Mouse (Mus musculus) kidney, embryonic 14.5 days (tissue): Measurements from ENCODE around the gene Fam71e2. TPM values are rescaled to one million over a fixed set of nuclear protein-coding genes. Genes with fewer than 3 reads are reported as not detected.
A peak's percentile ranks its signal among the peaks of the same experiment; 100 is the strongest.

Experiments
- ATAC-seq: fragments of 200-750 bp; cut with Nextera tagmentation; 2 replicates; pipeline ENCODE4 v1.8.0; 2017; ENCODE audit warnings: moderate number of reproducible peaks, mild to moderate bottlenecking, moderate TSS enrichment, moderate library complexity; ENCODE audit not compliant: low FRiP score, low TSS enrichment
- H3K27ac ChIP-seq: fragments of 300-500 bp; sonication (generic); 2 replicates; pipeline ENCODE4 v1.5.1; 2014; ENCODE audit warnings: low read depth, mild to moderate bottlenecking, low read length, moderate library complexity, mixed read lengths
- H3K27me3 ChIP-seq: fragments of 300-500 bp; sonication (generic); 2 replicates; pipeline ENCODE4 v1.6.1; 2014; ENCODE audit warnings: mild to moderate bottlenecking, low read length; ENCODE audit not compliant: control insufficient read depth, insufficient read depth
- H3K36me3 ChIP-seq: fragments of 300-500 bp; sonication (generic); 2 replicates; pipeline ENCODE4 v1.6.1; 2014; ENCODE audit warnings: low read length, mixed read lengths; ENCODE audit not compliant: control insufficient read depth, insufficient read depth
- H3K4me1 ChIP-seq: fragments of 300-500 bp; sonication (generic); 2 replicates; pipeline ENCODE4 v1.6.1; 2014; ENCODE audit warnings: low read length, mixed read lengths; ENCODE audit not compliant: control insufficient read depth, insufficient read depth
- H3K4me2 ChIP-seq: fragments of 300-500 bp; sonication (generic); replicated peaks from 2 replicates; pipeline ENCODE4 v1.6.1; 2014; ENCODE audit warnings: low read depth, mild to moderate bottlenecking, low read length
- H3K4me3 ChIP-seq: fragments of 300-500 bp; sonication (generic); 2 replicates; pipeline ENCODE4 v1.5.1; 2014; ENCODE audit warnings: mild to moderate bottlenecking, low read length
- H3K9ac ChIP-seq: fragments of 300-500 bp; sonication (generic); 2 replicates; pipeline ENCODE4 v1.6.1; 2014; ENCODE audit warnings: low read depth, mild to moderate bottlenecking, low read length, moderate library complexity
- H3K9me3 ChIP-seq: fragments of 300-500 bp; sonication (generic); 2 replicates; pipeline ENCODE4 v1.6.1; 2016; ENCODE audit warnings: low read length; ENCODE audit not compliant: control insufficient read depth
- WGBS: fragments of 180-500 bp; shearing (Covaris S2); extraction: QIAGEN DNeasy Blood & Tissue Kit; methylation state at CpG from one replicate; pipeline ENCODE4 v1.1.7; 2014; 5-methylcytosine and 5-hydroxymethylcytosine counted together
- polyA plus RNA-seq: library from polyadenylated mRNA; unstranded; fragments of >200 nt; fragmentation: Nextera tagmentation; extraction: Ambion mirVana; gene quantifications from 2 replicates; pipeline ENCODE4 v1.2.1, GENCODE M21; 2014

Gene Fam71e2
- polyA plus RNA-seq, 1 experiment from 2014 or later = not detected

DNA sequence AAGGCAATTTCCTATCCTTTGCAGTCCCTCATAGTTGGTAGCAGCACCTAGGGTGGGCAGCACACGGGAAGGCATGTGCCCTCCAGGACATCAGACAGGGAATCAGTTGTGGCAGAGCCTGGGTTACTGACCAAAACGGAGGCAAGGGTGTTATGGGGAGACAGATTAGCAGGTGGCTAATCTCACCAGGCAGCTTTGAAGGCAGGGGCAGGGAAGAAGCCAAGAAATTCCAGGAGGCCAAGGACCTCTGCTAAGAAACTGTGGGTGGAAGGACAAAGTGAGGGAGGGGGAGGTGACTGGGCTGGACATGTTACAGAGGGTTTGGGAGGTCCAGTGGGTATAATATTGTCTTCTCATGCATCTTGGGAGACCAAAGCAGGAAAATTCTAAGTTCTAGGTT lies 27.7 kb downstream of the Fam71e2 start:
- WGBS = 55% methylated on average over 2 of the region's 2 CpGs
- peaks cover 29% of the 10 kb centered on the region for H3K36me3 ChIP-seq
- no peak overlapping the region for H3K4me3 ChIP-seq
- H3K4me1 ChIP-seq = peaks cover 26% of the 10 kb centered on the region
- H3K9ac ChIP-seq = no peak overlapping the region
- no peak overlapping the region for H3K4me2 ChIP-seq
- no peaks in the 10 kb centered on the region for H3K27me3 ChIP-seq
- no peak overlapping the region for H3K27ac ChIP-seq
- ATAC-seq = no peak
- no peaks in the 10 kb centered on the region for H3K9me3 ChIP-seq

DNA sequence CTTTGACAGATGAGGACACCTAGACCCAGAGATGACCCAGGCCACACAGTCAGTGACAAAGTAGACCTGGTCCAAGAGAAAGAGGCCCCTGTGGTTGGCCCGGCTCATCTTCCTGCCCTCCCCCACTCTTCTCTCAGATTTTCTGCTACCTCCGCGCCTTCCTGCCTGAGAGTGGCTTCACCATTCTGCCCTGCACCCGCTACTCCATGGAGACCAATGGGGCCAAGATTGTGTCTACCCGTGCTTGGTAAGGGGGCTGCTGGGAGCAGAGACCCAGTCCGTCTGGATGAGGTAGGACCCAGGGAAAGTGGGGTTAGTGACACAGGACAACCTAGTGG lies 28.7 kb downstream of the Fam71e2 start:
- H3K9me3 ChIP-seq = no peaks in the 10 kb centered on the region
- H3K4me3 ChIP-seq = no peak overlapping the region
- peaks cover 26% of the 10 kb centered on the region for H3K4me1 ChIP-seq
- H3K4me2 ChIP-seq = 0 out of 2 replicates have a peak overlapping the region, but pooled peaks have one; percentile 4
- H3K9ac ChIP-seq = peak overlapping the region; percentile 25; the same call in 1 of the 2 replicates
- no peaks in the 10 kb centered on the region for H3K27me3 ChIP-seq
- H3K36me3 ChIP-seq = peaks cover 29% of the 10 kb centered on the region
- WGBS = 89% methylated on average over 6 of the region's 6 CpGs
- ATAC-seq = no peak
- H3K27ac ChIP-seq = no peak overlapping the region

DNA sequence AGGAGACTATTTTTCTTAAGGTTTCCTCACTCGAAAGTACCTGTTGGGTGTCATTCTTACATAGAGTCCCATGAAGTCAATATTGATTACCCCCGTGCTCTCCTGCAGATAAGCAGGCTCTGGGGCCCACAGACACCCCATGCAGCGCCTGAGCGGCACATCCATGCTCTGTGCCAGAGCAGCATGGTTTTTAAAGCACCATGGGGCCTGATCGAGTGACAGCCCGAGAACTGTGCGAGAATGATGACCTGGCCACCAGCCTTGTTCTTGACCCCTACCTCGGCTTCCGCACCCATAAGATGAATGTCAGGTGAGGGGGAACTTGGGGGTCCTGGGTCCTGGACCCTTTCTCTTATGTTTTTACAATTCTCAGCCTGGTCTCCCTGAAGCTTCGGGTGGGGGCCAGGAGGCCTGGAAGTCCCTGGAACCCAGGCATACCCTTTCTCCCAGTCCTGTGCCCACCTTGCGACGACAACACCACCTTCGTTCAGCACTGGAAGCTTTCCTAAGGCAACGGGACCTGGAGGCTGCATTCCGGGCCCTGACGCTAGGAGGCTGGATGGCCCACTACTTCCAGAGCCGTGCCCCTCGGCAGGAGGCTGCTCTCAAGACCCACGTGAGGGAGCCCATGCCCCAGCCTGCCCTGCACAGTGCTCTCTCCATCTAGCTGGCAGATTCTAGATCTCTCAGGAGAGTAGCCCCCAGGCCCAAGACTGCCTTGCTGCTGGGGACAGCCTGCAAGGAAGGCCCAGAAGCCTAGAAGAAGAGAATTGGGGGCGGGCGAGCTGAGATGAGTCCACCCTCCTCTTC lies 29.2 kb downstream of the Fam71e2 start:
- no peaks in the 10 kb centered on the region for H3K9me3 ChIP-seq
- no peaks in the 10 kb centered on the region for H3K27me3 ChIP-seq
- H3K9ac ChIP-seq = peak overlapping the region; percentile 85
- peak overlapping the region; percentile 92; the same call in 1 of the 2 replicates for H3K27ac ChIP-seq
- H3K4me2 ChIP-seq = peak overlapping the region; percentile 75
- peaks cover 26% of the 10 kb centered on the region for H3K36me3 ChIP-seq
- no peak for ATAC-seq
- whole genome bisulfite sequencing = 82% methylated on average over 21 of the region's 21 CpGs
- H3K4me1 ChIP-seq = peaks cover 26% of the 10 kb centered on the region
- H3K4me3 ChIP-seq = peak overlapping the region; percentile 85; the same call in 1 of the 2 replicates

- Histone ChIP-seq H3K4me3 (peak overlapping the region; percentile 85), H3K27me3 (no peaks in the 10 kb centered on the region), H3K4me1 (peaks cover 26% of the 10 kb centered on the region), H3K27ac (peak overlapping the region; percentile 92; the same call in 1 of the 2 replicates), H3K9me3 (no peaks in the 10 kb centered on the region), H3K4me2 (peak overlapping the region; percentile 75), H3K9ac (peak overlapping the region; percentile 85), H3K36me3 (peaks cover 19% of the 10 kb centered on the region)
- 4% methylated on average over 4 of the region's 4 CpGs for WGBS
- no peak for ATAC-seq
Observed at GRCm38 (mm10) chr7:4741151-4741550, 30.0 kb downstream of the Fam71e2 start.

GRCm38 (mm10) chr7:4740309-4740727 lies 30.8 kb downstream of the Fam71e2 start:
- Histone ChIP-seq H3K27ac (peak overlapping the region; percentile 92), H3K4me3 (peak overlapping the region; percentile 85), H3K4me1 (peaks cover 26% of the 10 kb centered on the region), H3K4me2 (peak overlapping the region; percentile 75), H3K27me3 (no peaks in the 10 kb centered on the region), H3K9ac (peak overlapping the region; percentile 85), H3K36me3 (peaks cover 16% of the 10 kb centered on the region), H3K9me3 (no peaks in the 10 kb centered on the region)
- under 1% methylated on average over 14 of the region's 14 CpGs for WGBS
- ATAC-seq = peak; percentile 48; the same call in 1 of the 2 replicates

DNA sequence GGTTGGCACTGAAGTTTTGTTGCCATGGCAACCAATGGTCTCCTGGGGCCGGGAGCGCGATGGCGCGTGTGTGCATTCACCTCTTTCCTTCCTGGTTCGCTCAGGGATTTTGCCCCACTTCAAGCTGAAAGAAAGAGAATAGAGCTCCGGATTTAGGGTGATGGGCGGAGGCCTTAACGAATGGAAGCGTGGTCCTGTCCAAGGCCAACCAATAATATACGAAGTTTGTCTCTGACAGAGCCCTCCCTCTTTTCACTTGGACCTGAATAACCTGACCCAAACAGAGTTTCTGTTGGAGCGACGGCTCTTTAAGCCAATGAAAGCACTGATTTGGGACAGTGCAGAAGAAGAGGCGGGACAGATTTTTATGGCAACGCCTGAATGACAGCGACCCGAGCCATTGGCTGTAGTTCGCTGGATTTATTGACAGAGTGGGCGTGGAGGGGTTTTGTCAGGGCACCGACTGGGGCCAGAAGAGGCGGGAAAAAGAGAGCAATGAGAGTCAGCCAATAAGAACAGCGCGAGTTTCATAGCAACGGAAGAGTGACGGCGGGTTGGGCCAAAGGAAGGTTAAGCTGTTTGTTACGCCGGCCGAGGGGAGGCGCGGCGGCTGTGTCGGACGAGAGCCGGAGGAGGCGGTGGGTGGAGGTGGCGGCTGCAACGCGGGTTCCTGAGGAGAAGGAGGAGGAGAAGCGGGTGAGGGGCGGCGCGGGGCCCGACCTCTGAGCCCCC lies 31.4 kb downstream of the Fam71e2 start, which contains the start of gene Kmt5c:
Gene Kmt5c, plus strand, starts transcription at position 572 of the 732 bp plus-strand sequence.
- H3K4me1 ChIP-seq = peaks cover 26% of the 10 kb centered on the region
- H3K4me2 ChIP-seq = peak within 1 kb of the TSS; percentile 75
- no peaks in the 10 kb centered on the region for H3K9me3 ChIP-seq
- H3K27me3 ChIP-seq = no peaks in the 10 kb centered on the region
- peak; percentile 97 for ATAC-seq
- peaks cover 15% of the 10 kb centered on the region for H3K36me3 ChIP-seq
- WGBS = under 1% methylated on average over 37 of the region's 44 CpGs
- peak within 1 kb of the TSS; percentile 85 for H3K4me3 ChIP-seq
- H3K27ac ChIP-seq = peak within 1 kb of the TSS; percentile 92
- H3K9ac ChIP-seq = peak within 1 kb of the TSS; percentile 85

- 50% methylated on average over 10 of the region's 10 CpGs for WGBS
- ATAC-seq = no peak
- Histone ChIP-seq H3K4me3 (peak overlapping the region; percentile 36), H3K27me3 (no peaks in the 10 kb centered on the region), H3K36me3 (peaks cover 11% of the 10 kb centered on the region; the same call in 1 of the 2 replicates), H3K9me3 (no peaks in the 10 kb centered on the region), H3K4me1 (peaks cover 26% of the 10 kb centered on the region), H3K27ac (peak overlapping the region; percentile 79; the same call in 1 of the 2 replicates), H3K9ac (peak overlapping the region; percentile 38; the same call in 1 of the 2 replicates), H3K4me2 (peak overlapping the region; percentile 64)
Observed at GRCm38 (mm10) chr7:4739041-4739543, 32.0 kb downstream of the Fam71e2 start.

GRCm38 (mm10) chr7:4732968-4733392 lies 38.1 kb downstream of the Fam71e2 start:
- no peak overlapping the region for H3K4me2 ChIP-seq
- WGBS = 60% methylated on average over 6 of the region's 6 CpGs
- no peak for ATAC-seq

More at GRCm38 (mm10) chr7:4732968-4733392, 38.1 kb downstream of the Fam71e2 start:
- Histone ChIP-seq H3K4me1 (no peaks in the 10 kb centered on the region), H3K27me3 (no peaks in the 10 kb centered on the region), H3K36me3 (no peaks in the 10 kb centered on the region), H3K9me3 (peaks cover 2% of the 10 kb centered on the region; the same call in 1 of the 2 replicates), H3K27ac (no peak overlapping the region), H3K4me3 (no peak overlapping the region), H3K9ac (no peak overlapping the region)
